Mouse (Mus musculus) kidney, postnatal 4 days (tissue): Measurements from ENCODE around the gene Gm20815.
"Not testable (repeated sequence)": the region's sequence is repeated elsewhere in the genome, so short reads cannot be mapped to it uniquely, and the experiment has no call there.

Source experiments
- DNase-seq, 2 experiments: peaks; one replicate each; pipeline ENCODE4 v3.0.0; 2021; ENCODE audit warnings: mixed read lengths in 2 of 2

Gene Gm20815

DNA sequence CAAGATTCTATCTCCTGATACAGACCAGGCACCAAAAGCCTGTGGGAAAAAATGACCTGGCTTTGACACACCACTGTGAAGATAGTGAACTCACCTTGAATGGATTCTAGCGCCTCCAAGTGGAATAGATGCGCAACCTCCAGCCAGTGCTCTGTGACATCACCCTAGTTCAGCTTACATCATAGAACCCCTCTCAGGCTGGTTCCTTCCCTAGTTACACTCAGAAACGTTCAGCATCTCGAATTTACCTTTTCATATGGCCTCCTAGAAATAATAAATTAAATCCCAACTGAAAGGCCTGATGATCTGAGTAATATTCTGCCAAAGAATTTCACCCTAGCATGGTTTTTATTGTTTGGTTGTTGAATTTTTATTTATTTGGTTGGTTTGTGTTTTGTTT lies at the start of gene Gm20815:
Gene Gm20815, minus strand, starts transcription at position 101 of the 400 bp plus-strand sequence.
- not testable (repeated sequence) for DNase-seq
